Mouse (Mus musculus): ENCODE results near the gene 1600014C10Rik.

The 1600014C10Rik gene

GRCm38 (mm10) chr7:38184418-38184745 lies 1.4 kb downstream of the 1600014C10Rik start:
- no peak for DNase-seq (ENCODE audit: low spot score)

GRCm38 (mm10) chr7:38184786-38185185 lies 1.8 kb downstream of the 1600014C10Rik start:
- no peak for DNase-seq (ENCODE audit: low spot score)

DNA sequence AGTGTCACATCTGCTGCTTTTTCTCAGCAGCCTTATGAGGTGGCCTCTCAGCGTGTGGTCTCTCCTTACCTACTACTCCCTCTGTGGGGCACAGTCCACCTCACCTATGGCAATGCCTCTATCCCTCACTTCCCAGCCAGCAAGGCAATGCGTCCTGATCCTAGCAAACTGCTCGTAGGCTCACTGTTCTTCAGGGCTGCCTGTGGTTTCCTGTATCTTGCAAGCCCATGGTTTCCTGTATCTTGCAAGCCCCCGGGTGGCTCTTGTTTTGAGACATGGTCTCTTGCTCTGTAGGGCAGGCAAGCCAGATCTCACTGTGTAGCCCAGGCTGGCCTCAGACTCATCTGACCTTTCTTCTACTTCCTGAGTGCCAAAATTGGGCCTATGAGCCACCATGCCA lies 3.8 kb downstream of the 1600014C10Rik start:
- DNase-seq (ENCODE audit: low spot score): no peak

DNA sequence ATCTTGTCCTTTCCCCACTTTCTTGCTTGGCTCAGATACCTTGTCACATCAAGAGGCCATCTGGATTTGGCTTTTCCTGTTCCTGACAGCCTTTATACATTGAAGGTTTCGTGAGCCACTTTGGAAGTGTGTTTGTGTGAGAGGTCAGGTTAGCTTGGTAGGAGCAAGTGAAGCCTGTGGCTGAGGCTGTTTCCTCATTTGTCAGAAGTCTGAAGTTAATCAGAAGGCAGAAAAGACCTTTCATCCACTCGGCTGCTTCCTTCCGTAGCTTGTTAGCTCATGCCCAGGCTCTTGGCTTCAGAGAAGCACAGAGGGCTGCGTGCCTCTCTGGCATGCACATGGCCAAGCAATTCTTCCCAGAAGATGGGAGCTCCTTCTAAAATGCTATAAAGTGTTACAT lies 4.8 kb downstream of the 1600014C10Rik start:
- DNase-seq (ENCODE audit: low spot score): no peak

GRCm38 (mm10) chr7:38188281-38189075 lies 5.5 kb downstream of the 1600014C10Rik start:
- no peak for DNase-seq (ENCODE audit: low spot score)

DNA sequence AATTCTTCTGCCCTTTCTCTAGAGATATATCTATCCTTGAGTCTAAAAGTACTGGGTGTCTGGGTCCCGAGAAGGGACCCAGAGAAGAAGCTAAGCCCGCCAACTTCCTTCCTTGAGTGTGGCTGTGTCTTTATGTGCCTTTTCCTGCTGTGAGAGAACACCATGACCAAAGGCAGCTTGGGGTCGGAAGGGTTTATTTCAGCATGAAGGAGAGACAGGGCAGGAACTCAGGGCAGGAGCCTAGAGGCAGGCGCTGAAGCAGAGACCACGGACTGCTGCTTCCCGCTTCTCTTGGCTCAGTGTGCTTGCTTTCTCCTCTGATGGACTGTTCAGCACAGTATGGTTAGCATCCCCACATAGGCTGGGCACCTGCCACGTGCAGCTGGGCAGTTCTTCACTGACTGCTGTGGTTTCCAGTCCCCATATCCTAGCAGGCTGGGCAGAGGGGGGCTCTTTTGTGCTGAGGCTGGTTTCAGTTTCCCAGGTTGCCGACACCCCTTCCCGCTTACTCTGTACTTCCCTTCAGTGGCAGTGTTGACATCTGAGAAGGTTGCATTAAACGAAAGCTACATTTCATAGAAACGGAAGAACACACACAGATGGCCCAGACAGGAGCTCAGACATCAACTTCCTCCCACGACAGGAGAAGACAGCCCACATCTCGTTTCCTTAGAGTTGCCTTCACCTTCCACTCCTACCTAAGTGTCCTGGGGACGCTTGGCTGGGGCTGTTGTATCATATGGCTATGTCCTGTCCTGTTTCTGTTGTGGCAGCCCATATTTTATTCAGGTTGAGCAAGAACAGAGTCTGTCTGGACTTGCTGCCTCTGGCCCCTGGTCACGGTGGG lies 6.3 kb downstream of the 1600014C10Rik start:
- DNase-seq (ENCODE audit: low spot score): no peak

GRCm38 (mm10) chr7:38190056-38190835 lies 7.2 kb downstream of the 1600014C10Rik start:
- no peak for DNase-seq (ENCODE audit: low spot score)

- no peak for DNase-seq (ENCODE audit: low spot score)
Observed at GRCm38 (mm10) chr7:38191146-38191545, 8.1 kb downstream of the 1600014C10Rik start.

- DNase-seq (ENCODE audit: low spot score): no peak
Observed at GRCm38 (mm10) chr7:38191571-38191970, 8.6 kb downstream of the 1600014C10Rik start.

DNA sequence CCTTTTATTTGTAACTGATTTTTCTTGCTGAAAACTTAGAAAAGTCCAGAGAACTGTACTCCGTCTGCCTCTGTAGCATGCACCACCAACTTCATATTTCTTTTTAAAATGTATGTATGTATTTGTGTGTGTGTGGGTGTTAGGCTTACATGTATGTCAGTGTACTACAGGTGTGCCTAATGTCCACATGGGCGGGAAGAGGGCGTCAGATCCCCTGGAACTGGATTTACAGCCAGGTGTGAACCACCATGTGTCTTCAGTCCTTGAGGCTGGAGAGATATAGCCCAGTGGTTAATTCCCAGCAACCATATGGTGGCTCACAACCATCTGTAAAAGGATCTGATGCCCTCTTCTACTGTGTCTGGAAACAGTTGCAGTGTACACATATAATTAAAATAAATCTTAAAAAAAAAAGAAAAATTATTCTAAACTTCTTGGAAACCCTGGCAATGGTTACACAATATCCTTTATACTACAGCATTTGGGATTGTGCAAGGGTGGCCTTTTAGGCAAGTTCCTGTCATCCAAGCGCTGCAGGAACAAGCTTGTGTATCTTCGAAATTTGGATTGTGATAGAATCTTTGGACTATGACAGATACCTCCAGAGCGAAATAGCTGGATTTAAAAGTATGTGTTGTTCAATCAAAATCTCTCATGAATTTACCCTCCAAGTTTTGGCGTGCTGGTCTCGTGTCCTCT lies 17.0 kb downstream of the 1600014C10Rik start:
- DNase-seq (ENCODE audit: low spot score): no peak

GRCm38 (mm10) chr7:38200606-38201289 lies 17.7 kb downstream of the 1600014C10Rik start:
- peak; percentile 84 for DNase-seq (ENCODE audit: low spot score)

DNA sequence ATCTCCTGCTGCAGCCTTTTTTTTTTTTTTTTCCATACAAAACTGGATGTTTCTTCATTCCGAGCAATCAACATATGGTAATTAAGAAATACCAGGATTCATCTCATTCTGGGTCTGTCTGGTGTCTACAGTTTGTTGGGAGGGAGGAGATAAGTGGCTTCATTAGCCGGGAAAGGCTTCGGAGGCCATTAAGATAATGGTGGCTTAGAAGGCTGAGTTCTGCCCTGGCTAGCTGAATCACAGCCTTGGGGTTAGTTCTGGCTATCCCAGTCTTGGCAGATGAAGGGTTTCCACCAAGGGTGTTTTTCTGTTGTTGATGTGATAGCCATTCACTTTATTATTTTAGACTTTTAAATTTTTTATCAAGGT lies 18.3 kb downstream of the 1600014C10Rik start:
- no peak for DNase-seq (ENCODE audit: low spot score)

DNA sequence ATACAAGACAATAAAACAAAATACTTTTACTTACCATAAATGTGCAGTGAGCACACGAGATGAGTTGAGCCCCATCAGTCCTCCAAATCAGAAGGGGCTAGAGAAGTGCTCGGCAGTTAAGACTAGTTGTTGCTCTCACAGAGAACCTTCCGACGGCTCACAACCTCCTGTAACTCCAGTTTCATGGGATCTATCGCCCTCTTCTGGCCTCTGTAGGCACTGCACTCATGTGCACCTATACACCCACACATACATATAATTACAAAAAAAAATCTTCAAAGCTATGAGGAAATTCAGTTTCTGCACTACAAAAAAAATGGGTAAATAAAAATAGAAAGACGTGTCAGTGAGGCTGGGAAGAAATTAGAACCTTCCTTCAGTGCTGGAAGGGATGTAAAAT lies 21.3 kb downstream of the 1600014C10Rik start:
- DNase-seq (ENCODE audit: low spot score): no peak

DNA sequence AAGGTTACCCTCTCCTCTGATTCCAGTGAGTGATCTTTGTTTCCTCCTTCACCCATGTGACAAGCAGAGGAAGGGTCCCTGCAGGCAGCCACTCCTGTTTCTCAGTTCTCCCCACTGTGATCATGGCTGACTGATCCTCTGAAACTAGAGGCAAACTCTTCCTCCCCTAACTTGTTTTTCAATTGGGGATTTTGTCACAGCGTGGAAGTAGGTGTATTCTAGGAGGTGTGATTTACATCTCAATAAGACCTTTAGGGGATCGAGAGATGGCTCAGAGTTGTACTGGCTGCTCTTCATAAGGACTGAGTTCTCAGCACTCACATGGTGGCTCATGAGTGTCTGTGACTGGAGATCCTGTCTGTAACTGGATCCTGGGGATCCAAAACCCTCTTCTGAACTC lies 22.8 kb downstream of the 1600014C10Rik start:
- DNase-seq (ENCODE audit: low spot score): no peak

DNA sequence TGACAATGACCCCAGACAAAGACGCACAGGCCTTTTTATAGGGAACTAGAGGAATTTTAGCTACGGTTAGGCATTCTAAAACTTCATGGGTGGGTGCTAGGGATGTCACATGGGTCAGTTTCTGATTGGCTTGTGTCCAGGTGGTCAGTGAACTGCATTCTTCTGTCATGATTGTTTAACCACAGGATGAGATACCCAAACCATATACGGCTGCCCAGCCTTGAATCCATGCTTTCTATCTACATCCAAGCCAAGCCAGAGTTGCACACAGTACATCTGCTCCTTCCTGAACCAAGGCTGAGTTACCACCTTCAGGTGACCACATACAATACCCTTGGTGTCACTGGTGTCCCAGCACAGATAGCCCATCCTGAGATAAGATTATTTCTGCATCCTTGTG lies 23.5 kb downstream of the 1600014C10Rik start:
- DNase-seq (ENCODE audit: low spot score): no peak

- no peak for DNase-seq (ENCODE audit: low spot score)
Observed at GRCm38 (mm10) chr7:38208969-38209368, 26.0 kb downstream of the 1600014C10Rik start.

GRCm38 (mm10) chr7:38209478-38210152 lies 26.6 kb downstream of the 1600014C10Rik start:
- DNase-seq (ENCODE audit: low spot score): no peak

GRCm38 (mm10) chr7:38212651-38213062 lies 29.6 kb downstream of the 1600014C10Rik start:
- DNase-seq (ENCODE audit: low spot score): no peak

GRCm38 (mm10) chr7:38214473-38215214 lies 31.6 kb downstream of the 1600014C10Rik start:
- DNase-seq (ENCODE audit: low spot score): no peak

- DNase-seq (ENCODE audit: low spot score): no peak
Observed at GRCm38 (mm10) chr7:38215281-38215680, 32.3 kb downstream of the 1600014C10Rik start.

Data from ovary, postnatal 36 days (tissue).